ENCODE assay signal across 20 mouse cellular contexts in genomic region chr7:18998835-18999234, GRCm38 (mm10). TPM values are rescaled to one million over a fixed set of nuclear protein-coding genes. Genes with fewer than 3 reads are reported as not detected.
DNase-seq lines count a peak whose midpoint lies in the region; ATAC-seq and TF ChIP-seq lines count a peak whose summit lies in the region.
"Had no signal": no experiment of that assay in that cellular context is flagged by ENCODE, and none has a peak within 500 bp of the region (broad histone marks: within the 10 kb centered on the region; RNA-seq: fewer than 3 reads in every experiment).

No protein-coding gene starts in this region.

- no peak overlapping the region for H3K9ac ChIP-seq in hindbrain, embryonic 12.5 days
- no peak overlapping the region for H3K9ac ChIP-seq in hindbrain, embryonic 14.5 days
- no peak overlapping the region for H3K9ac ChIP-seq in lung, embryonic 14.5 days
- H3K9ac ChIP-seq: embryonic facial prominence, embryonic 15.5 days; hindbrain, embryonic 15.5 days; limb, embryonic 15.5 days had no signal

- H3K9me3 ChIP-seq in hindbrain, embryonic 12.5 days (replicated peaks) = no peaks in the 10 kb centered on the region
- no peaks in the 10 kb centered on the region for H3K9me3 ChIP-seq in hindbrain, embryonic 14.5 days (ENCODE audit: control insufficient read depth, low read length)
- H3K9me3 ChIP-seq in lung, embryonic 14.5 days (ENCODE audit: low read depth, low read length) = no peaks in the 10 kb centered on the region
- H3K9me3 ChIP-seq: embryonic facial prominence, embryonic 15.5 days; hindbrain, embryonic 15.5 days; limb, embryonic 15.5 days; megakaryocyte, embryonic 14.5 days had no signal

- peak; percentile 29 for DNase-seq in cerebellum, adult 11-12 months
- no peak for DNase-seq in cerebellum, postnatal 36 days
- DNase-seq in hindbrain, embryonic 14.5 days (ENCODE audit: low spot score) = no peak
- DNase-seq in lung, embryonic 14.5 days = peak; percentile 29
- no peak for DNase-seq in lung, postnatal 14 days
- no peak for DNase-seq in left cerebral cortex, adult 11 months (ENCODE audit: low spot score)
- DNase-seq: adrenal gland, adult 2 months; B cell, adult 2 months; kidney, postnatal 14 days; layer of hippocampus, postnatal 36 days; thymus, postnatal 14 days had no signal

- H3K4me3 ChIP-seq in hindbrain, embryonic 12.5 days = no peak overlapping the region
- no peak overlapping the region for H3K4me3 ChIP-seq in hindbrain, embryonic 14.5 days (replicated peaks; ENCODE audit: low read length)
- H3K4me3 ChIP-seq in lung, embryonic 14.5 days (ENCODE audit: low read depth, low read length) = no peak overlapping the region
- H3K4me3 ChIP-seq in cortical plate, adult 2 months (ENCODE audit: insufficient read depth, low read length) = no peak overlapping the region
- H3K4me3 ChIP-seq: embryonic facial prominence, embryonic 15.5 days; hindbrain, embryonic 15.5 days; limb, embryonic 15.5 days; megakaryocyte, embryonic 14.5 days had no signal

- H3K4me2 ChIP-seq in hindbrain, embryonic 12.5 days (replicated peaks) = no peak overlapping the region
- no peak overlapping the region for H3K4me2 ChIP-seq in hindbrain, embryonic 14.5 days (replicated peaks)
- no peak overlapping the region for H3K4me2 ChIP-seq in lung, embryonic 14.5 days
- H3K4me2 ChIP-seq: embryonic facial prominence, embryonic 15.5 days; hindbrain, embryonic 15.5 days; limb, embryonic 15.5 days had no signal

- TF ChIP-seq CTCF in lung, embryonic 14.5 days (IDR thresholded peaks at IDR 0.05; ENCODE audit: low read depth) = peak; percentile 27
- TF ChIP-seq CTCF in cortical plate, adult 2 months (IDR thresholded peaks at IDR 0.05; ENCODE audit: extremely low read depth, insufficient read depth, low read length) = 0 out of 2 replicates have a peak, but pooled peaks have one; percentile 17

- 0 out of 2 replicates have a peak overlapping the region, but pooled peaks have one; percentile 5 for H3K27ac ChIP-seq in hindbrain, embryonic 12.5 days
- no peak overlapping the region for H3K27ac ChIP-seq in hindbrain, embryonic 14.5 days
- no peak overlapping the region for H3K27ac ChIP-seq in lung, embryonic 14.5 days (ENCODE audit: low read depth)
- no peak overlapping the region for H3K27ac ChIP-seq in cortical plate, adult 2 months (ENCODE audit: insufficient read depth, low read length)
- H3K27ac ChIP-seq: embryonic facial prominence, embryonic 15.5 days; hindbrain, embryonic 15.5 days; limb, embryonic 15.5 days had no signal

- peaks cover 25% of the 10 kb centered on the region for H3K4me1 ChIP-seq in hindbrain, embryonic 12.5 days
- H3K4me1 ChIP-seq in hindbrain, embryonic 14.5 days (replicated peaks; ENCODE audit: control insufficient read depth, insufficient read depth, low read length) = peaks cover 8% of the 10 kb centered on the region; the same call in 1 of the 2 replicates
- H3K4me1 ChIP-seq in lung, embryonic 14.5 days (ENCODE audit: insufficient read depth) = peaks cover 6% of the 10 kb centered on the region; the same call in 1 of the 2 replicates
- H3K4me1 ChIP-seq in cortical plate, adult 2 months (ENCODE audit: control insufficient read depth, insufficient read depth, low read length) = 0 out of 2 replicates have a peak, but pooled peaks cover 2% of the 10 kb centered on the region

- H3K36me3 ChIP-seq in hindbrain, embryonic 12.5 days = peaks cover 7% of the 10 kb centered on the region
- H3K36me3 ChIP-seq in hindbrain, embryonic 14.5 days (replicated peaks; ENCODE audit: control insufficient read depth, insufficient read depth) = 0 out of 2 replicates have a peak, but pooled peaks cover 11% of the 10 kb centered on the region
- peaks cover 4% of the 10 kb centered on the region; the same call in 1 of the 2 replicates for H3K36me3 ChIP-seq in lung, embryonic 14.5 days (ENCODE audit: insufficient read depth)
- H3K36me3 ChIP-seq: hindbrain, embryonic 15.5 days had no signal

- no peak for TF ChIP-seq POLR2A in cortical plate, adult 2 months (IDR thresholded peaks at IDR 0.05; ENCODE audit: extremely low read depth, insufficient read depth, low read length)

- 36% methylated on average over 9 of the region's 9 CpGs for WGBS in hindbrain, embryonic 12.5 days
- 39% methylated on average over 9 of the region's 9 CpGs for WGBS in hindbrain, embryonic 14.5 days
- 35% methylated on average over 9 of the region's 9 CpGs for WGBS in lung, embryonic 14.5 days

- no peaks in the 10 kb centered on the region for H3K27me3 ChIP-seq in hindbrain, embryonic 12.5 days
- no peaks in the 10 kb centered on the region for H3K27me3 ChIP-seq in hindbrain, embryonic 14.5 days (ENCODE audit: control insufficient read depth, insufficient read depth, low read length)
- H3K27me3 ChIP-seq in lung, embryonic 14.5 days (ENCODE audit: insufficient read depth, low read length) = no peaks in the 10 kb centered on the region
- H3K27me3 ChIP-seq: embryonic facial prominence, embryonic 15.5 days; hindbrain, embryonic 15.5 days; limb, embryonic 15.5 days; Patski had no signal

- no peak for ATAC-seq in hindbrain, embryonic 12.5 days (ENCODE audit: low FRiP score)
- ATAC-seq in hindbrain, embryonic 14.5 days (ENCODE audit: low FRiP score) = no peak
- ATAC-seq in lung, embryonic 14.5 days (ENCODE audit: insufficient read depth) = no peak
- ATAC-seq: Patski had no signal

RNA-seq across cellular contexts. Expression of gene Irf2bp1, which starts 5.0 kb away (rescaled TPM):
- 44.0 and 47.4 TPM in 2 replicates for polyA plus RNA-seq in hindbrain, embryonic 12.5 days (2016; fragmentation: Nextera tagmentation; extraction: Ambion mirVana)
- 32.4 and 38.1 TPM in 2 replicates for polyA plus RNA-seq in hindbrain, embryonic 14.5 days (2014; fragmentation: Nextera tagmentation; extraction: Ambion mirVana)
- polyA plus RNA-seq in lung, embryonic 14.5 days (2014; fragmentation: Nextera tagmentation; extraction: Ambion mirVana) = 27.3 and 35.0 TPM in 2 replicates
- 27.2 and 28.5 TPM in 2 replicates for polyA plus RNA-seq in cortical plate, adult 2 months (2012; rRNA removed)

RNA-seq across cellular contexts. Expression of gene Mypop, which starts 7.8 kb away (rescaled TPM):
- 6.8 and 6.9 TPM in 2 replicates for polyA plus RNA-seq in hindbrain, embryonic 12.5 days (2016; fragmentation: Nextera tagmentation; extraction: Ambion mirVana)
- polyA plus RNA-seq in hindbrain, embryonic 14.5 days (2014; fragmentation: Nextera tagmentation; extraction: Ambion mirVana) = 6.7 and 7.4 TPM in 2 replicates
- polyA plus RNA-seq in lung, embryonic 14.5 days (2014; fragmentation: Nextera tagmentation; extraction: Ambion mirVana) = 3.7 and 4.8 TPM in 2 replicates
- 49.7 and 50.8 TPM in 2 replicates for polyA plus RNA-seq in cortical plate, adult 2 months (2012; rRNA removed)

RNA-seq across cellular contexts. Expression of gene Nanos2, which starts 11.6 kb away (rescaled TPM):
- polyA plus RNA-seq in hindbrain, embryonic 12.5 days (2016; fragmentation: Nextera tagmentation; extraction: Ambion mirVana) = 0.29 and 0.37 TPM in 2 replicates
- polyA plus RNA-seq in hindbrain, embryonic 14.5 days (2014; fragmentation: Nextera tagmentation; extraction: Ambion mirVana) = 0.52 and 0.69 TPM in 2 replicates
- not detected in 2 replicates for polyA plus RNA-seq in lung, embryonic 14.5 days (2014; fragmentation: Nextera tagmentation; extraction: Ambion mirVana)
- 2.8 and 3.3 TPM in 2 replicates for polyA plus RNA-seq in cortical plate, adult 2 months (2012; rRNA removed)
- polyA plus RNA-seq: adrenal gland, adult 2 months; embryonic facial prominence, embryonic 15.5 days; limb, embryonic 15.5 days; Patski had no signal

RNA-seq across cellular contexts. Expression of gene Foxa3, which starts 24.5 kb away (rescaled TPM):
- polyA plus RNA-seq in hindbrain, embryonic 12.5 days (2016; fragmentation: Nextera tagmentation; extraction: Ambion mirVana) = 0.10 and 0.73 TPM in 2 replicates
- polyA plus RNA-seq in hindbrain, embryonic 14.5 days (2014; fragmentation: Nextera tagmentation; extraction: Ambion mirVana) = not detected in 2 replicates
- polyA plus RNA-seq in lung, embryonic 14.5 days (2014; fragmentation: Nextera tagmentation; extraction: Ambion mirVana) = 2.2 and 2.3 TPM in 2 replicates
- not detected in 2 replicates for polyA plus RNA-seq in cortical plate, adult 2 months (2012; rRNA removed)
- polyA plus RNA-seq: frontal cortex, adult 2 months; hindbrain, embryonic 15.5 days; neural tube, embryonic 14.5 days had no signal

RNA-seq across cellular contexts. Expression of gene Sympk, which starts 25.3 kb away (rescaled TPM):
- 47.0 and 50.8 TPM in 2 replicates for polyA plus RNA-seq in hindbrain, embryonic 12.5 days (2016; fragmentation: Nextera tagmentation; extraction: Ambion mirVana)
- polyA plus RNA-seq in hindbrain, embryonic 14.5 days (2014; fragmentation: Nextera tagmentation; extraction: Ambion mirVana) = 18.7 and 18.8 TPM in 2 replicates
- 22.9 and 26.8 TPM in 2 replicates for polyA plus RNA-seq in lung, embryonic 14.5 days (2014; fragmentation: Nextera tagmentation; extraction: Ambion mirVana)
- polyA plus RNA-seq in cortical plate, adult 2 months (2012; rRNA removed) = 113 and 118 TPM in 2 replicates

Comparison
In these comparisons a context has a peak if more than half of its experiments do, and no peak if none do; other contexts are left out.
1. DNase-seq: peak in cerebellum, adult 11-12 months (single experiment) and lung, embryonic 14.5 days (single experiment); none in cerebellum, postnatal 36 days (0 of 2), hindbrain, embryonic 14.5 days (single experiment), lung, postnatal 14 days (single experiment) and left cerebral cortex, adult 11 months (single experiment).